Mouse (Mus musculus) hindbrain, embryonic 15.5 days (tissue): ENCODE measurements around the gene Tbc1d23. TPM values are rescaled to one million over a fixed set of nuclear protein-coding genes. Genes with fewer than 3 reads are reported as not detected.
"Not testable (repeated sequence)": the region's sequence is repeated elsewhere in the genome, so short reads cannot be mapped to it uniquely, and the experiment has no call there.

ENCODE experiments used
- ATAC-seq: fragments of 200-750 bp; cut with Nextera tagmentation; 2 replicates; pipeline ENCODE4 v1.8.0; 2017; ENCODE audit warnings: low read depth, moderate number of reproducible peaks, moderate TSS enrichment; ENCODE audit not compliant: low FRiP score
- H3K27ac ChIP-seq: fragments of 300-500 bp; sonication (generic); replicated peaks from 2 replicates; pipeline ENCODE4 v1.5.1; 2015; ENCODE audit warnings: mild to moderate bottlenecking, inconsistent platforms
- H3K27me3 ChIP-seq: fragments of 300-500 bp; sonication (generic); 2 replicates; pipeline ENCODE4 v1.6.1; 2015; ENCODE audit warnings: control low read depth, inconsistent platforms
- H3K36me3 ChIP-seq: fragments of 300-500 bp; sonication (generic); 2 replicates; pipeline ENCODE4 v1.6.1; 2015; ENCODE audit warnings: control low read depth, inconsistent platforms
- H3K4me1 ChIP-seq: fragments of 300-500 bp; sonication (generic); replicated peaks from 2 replicates; pipeline ENCODE4 v1.6.1; 2015; ENCODE audit warnings: control low read depth, inconsistent platforms
- H3K4me2 ChIP-seq: fragments of 300-500 bp; sonication (generic); 2 replicates; pipeline ENCODE4 v1.6.1; 2015; ENCODE audit warnings: moderate library complexity, mild to moderate bottlenecking, inconsistent platforms
- H3K4me3 ChIP-seq: fragments of 300-500 bp; sonication (generic); 2 replicates; pipeline ENCODE4 v1.5.1; 2015; ENCODE audit warnings: mild to moderate bottlenecking, inconsistent platforms
- H3K9ac ChIP-seq: fragments of 300-500 bp; sonication (generic); 2 replicates; pipeline ENCODE4 v1.6.1; 2015; ENCODE audit warnings: inconsistent platforms
- H3K9me3 ChIP-seq: fragments of 300-500 bp; sonication (generic); 2 replicates; pipeline ENCODE4 v1.6.1; 2016; ENCODE audit warnings: control low read depth, inconsistent platforms
- WGBS: fragments of 180-500 bp; shearing (Covaris S2); methylation state at CpG from one replicate; pipeline ENCODE4 v1.1.7; 2015; 5-methylcytosine and 5-hydroxymethylcytosine counted together
- polyA plus RNA-seq: library from polyadenylated mRNA; unstranded; fragments of >200 nt; fragmentation: Nextera tagmentation; extraction: Ambion mirVana; gene quantifications from 2 replicates; pipeline ENCODE4 v1.2.1, GENCODE M21; 2015

Tbc1d23 gene
- polyA plus RNA-seq, 1 experiment from 2014 or later = 29.5 TPM

DNA sequence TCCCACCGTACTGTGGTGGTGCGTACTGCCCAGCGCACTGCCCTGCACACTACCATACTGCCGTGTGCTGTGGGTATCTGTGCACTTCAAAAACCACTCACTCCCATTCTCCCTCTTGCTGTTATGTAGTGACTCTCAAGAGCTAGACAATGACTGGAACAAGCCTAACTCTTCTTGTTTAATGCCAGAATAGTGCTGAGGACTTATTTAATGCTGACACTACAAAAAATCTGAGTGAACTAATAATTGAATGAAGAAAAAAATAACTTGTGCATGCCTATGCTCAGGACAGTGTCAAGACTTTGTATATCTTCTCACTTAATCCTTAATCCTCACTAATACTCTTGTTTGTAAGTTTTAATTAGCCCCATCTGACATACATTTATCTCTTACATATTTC is 16.2 kb upstream of the Tbc1d23 start:
- Histone ChIP-seq H3K27ac (no peak overlapping the region), H3K4me1 (no peaks in the 10 kb centered on the region), H3K4me3 (no peak overlapping the region), H3K27me3 (no peaks in the 10 kb centered on the region), H3K9me3 (no peaks in the 10 kb centered on the region), H3K9ac (no peak overlapping the region), H3K4me2 (no peak overlapping the region), H3K36me3 (no peaks in the 10 kb centered on the region)
- ATAC-seq = no peak
- 94% methylated on average over 4 of the region's 4 CpGs for WGBS

- WGBS = 91% methylated on average over 3 of the region's 3 CpGs
- ATAC-seq = no peak
- H3K9ac ChIP-seq = no peak overlapping the region
Observed at GRCm38 (mm10) chr16:57246596-57246995, 15.3 kb upstream of the Tbc1d23 start.

GRCm38 (mm10) chr16:57243858-57244248 is 12.5 kb upstream of the Tbc1d23 start:
- Histone ChIP-seq H3K27ac (no peak overlapping the region), H3K9ac (no peak overlapping the region), H3K27me3 (no peaks in the 10 kb centered on the region), H3K4me3 (no peak overlapping the region), H3K4me1 (no peaks in the 10 kb centered on the region), H3K4me2 (no peak overlapping the region), H3K36me3 (no peaks in the 10 kb centered on the region), H3K9me3 (no peaks in the 10 kb centered on the region)
- 14% methylated on average over 6 of the region's 6 CpGs for WGBS
- ATAC-seq = peak; percentile 83

More at GRCm38 (mm10) chr16:57246596-57246995, 15.3 kb upstream of the Tbc1d23 start:
- no peaks in the 10 kb centered on the region for H3K4me1 ChIP-seq
- H3K27ac ChIP-seq = no peak overlapping the region
- no peak overlapping the region for H3K4me2 ChIP-seq
- H3K9me3 ChIP-seq = no peaks in the 10 kb centered on the region
- H3K4me3 ChIP-seq = no peak overlapping the region
- no peaks in the 10 kb centered on the region for H3K27me3 ChIP-seq
- H3K36me3 ChIP-seq = no peaks in the 10 kb centered on the region

DNA sequence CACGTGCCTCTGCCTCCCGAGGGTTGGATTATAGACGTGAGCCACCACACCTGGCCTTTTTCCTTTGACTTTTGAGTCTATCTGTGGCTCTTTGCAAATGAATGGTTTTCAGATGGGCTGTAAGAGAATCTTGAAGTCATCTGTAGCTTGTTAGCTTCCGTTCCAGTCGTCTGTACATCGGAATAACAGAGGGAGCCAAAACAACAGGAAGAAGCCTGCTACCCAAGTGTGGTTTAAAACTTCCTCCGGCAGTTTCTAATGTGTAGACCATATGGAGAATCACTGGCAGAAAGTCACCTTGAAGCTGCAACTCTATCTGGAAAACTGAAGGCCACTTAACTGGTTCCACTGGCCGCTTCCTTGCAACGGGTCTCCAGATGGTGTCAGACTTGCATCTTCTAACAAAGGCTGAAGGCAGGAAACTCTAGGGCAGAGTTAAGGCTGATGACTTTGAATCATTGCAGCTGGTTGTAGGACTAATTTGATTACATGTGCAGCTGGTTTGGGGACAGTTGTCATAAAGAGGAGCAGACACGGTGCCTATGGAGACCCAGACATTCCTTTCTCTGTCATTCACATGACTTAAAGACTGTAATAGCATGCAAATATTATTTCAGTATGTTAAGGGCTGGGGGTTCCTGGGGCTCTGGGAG is 12.0 kb upstream of the Tbc1d23 start:
- H3K36me3 ChIP-seq = no peaks in the 10 kb centered on the region
- 0 out of 2 replicates have a peak, but pooled peaks have one; percentile 11 for ATAC-seq
- 59% methylated on average over 10 of the region's 10 CpGs for WGBS

DNA sequence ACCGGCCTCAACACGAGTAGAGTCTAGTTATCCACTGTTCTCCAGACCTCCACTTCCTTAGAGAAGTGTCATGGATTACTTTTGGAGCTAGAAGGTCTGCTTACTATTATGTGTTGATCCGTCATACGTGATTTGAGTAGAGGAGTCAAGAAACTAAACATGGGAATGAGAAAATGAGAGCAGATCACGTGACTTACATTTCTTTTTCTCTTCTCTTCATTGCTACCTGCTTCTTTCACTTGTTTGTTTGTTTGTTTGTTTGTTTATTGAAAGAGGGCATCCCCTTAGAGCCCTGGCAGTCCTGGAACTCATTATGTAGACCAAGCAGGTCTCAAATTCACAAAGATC is 11.5 kb upstream of the Tbc1d23 start:
- WGBS = 89% methylated on average over 5 of the region's 5 CpGs
- no peaks in the 10 kb centered on the region for H3K27me3 ChIP-seq

More for the DNA sequence above, 12.0 kb upstream of the Tbc1d23 start:
- no peak overlapping the region for H3K4me2 ChIP-seq
- H3K9me3 ChIP-seq = no peaks in the 10 kb centered on the region
- no peak overlapping the region for H3K9ac ChIP-seq
- H3K4me3 ChIP-seq = no peak overlapping the region
- H3K27me3 ChIP-seq = no peaks in the 10 kb centered on the region
- no peaks in the 10 kb centered on the region for H3K4me1 ChIP-seq
- no peak overlapping the region for H3K27ac ChIP-seq

DNA sequence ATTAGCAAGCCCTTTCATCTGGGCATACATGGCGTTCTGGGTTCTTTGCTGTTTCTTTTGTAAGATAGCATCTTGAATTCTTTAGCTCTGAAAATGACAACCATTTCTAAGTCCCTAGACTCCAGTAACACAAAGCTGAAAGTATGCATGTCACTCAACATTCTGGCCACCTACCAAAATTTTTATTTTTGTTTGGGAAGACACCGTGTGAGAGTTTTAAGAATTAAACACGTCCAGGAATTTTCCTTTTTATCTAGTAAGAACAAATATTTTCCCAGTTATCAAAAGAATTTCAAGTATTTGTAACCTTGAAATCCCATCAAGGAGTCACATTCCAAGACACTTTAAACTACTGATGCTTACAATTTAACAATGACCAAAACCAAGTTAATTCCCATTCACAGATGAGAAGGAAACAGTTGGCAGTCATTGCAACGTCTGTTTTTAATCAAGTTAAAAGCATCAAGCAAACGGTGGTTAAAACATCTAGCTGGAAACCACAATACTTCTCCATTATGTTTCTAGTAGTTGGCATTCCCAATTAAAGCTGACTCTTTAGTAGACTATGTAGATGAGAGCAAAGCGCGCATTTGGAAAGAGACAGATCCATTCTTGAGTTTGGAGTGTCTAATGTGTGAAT is 4.7 kb upstream of the Tbc1d23 start:
- 78% methylated on average over 7 of the region's 7 CpGs for WGBS
- no peak overlapping the region for H3K9ac ChIP-seq
- H3K4me3 ChIP-seq = no peak overlapping the region
- no peaks in the 10 kb centered on the region for H3K4me1 ChIP-seq
- H3K27ac ChIP-seq = no peak overlapping the region
- H3K9me3 ChIP-seq = no peaks in the 10 kb centered on the region
- H3K27me3 ChIP-seq = no peaks in the 10 kb centered on the region
- no peaks in the 10 kb centered on the region for H3K36me3 ChIP-seq
- no peak for ATAC-seq
- H3K4me2 ChIP-seq = no peak overlapping the region

More for the DNA sequence above, 11.5 kb upstream of the Tbc1d23 start:
- Histone ChIP-seq H3K4me1 (no peaks in the 10 kb centered on the region), H3K9ac (no peak overlapping the region), H3K4me3 (no peak overlapping the region), H3K9me3 (no peaks in the 10 kb centered on the region), H3K27ac (no peak overlapping the region), H3K36me3 (no peaks in the 10 kb centered on the region), H3K4me2 (no peak overlapping the region)
- ATAC-seq = no peak

DNA sequence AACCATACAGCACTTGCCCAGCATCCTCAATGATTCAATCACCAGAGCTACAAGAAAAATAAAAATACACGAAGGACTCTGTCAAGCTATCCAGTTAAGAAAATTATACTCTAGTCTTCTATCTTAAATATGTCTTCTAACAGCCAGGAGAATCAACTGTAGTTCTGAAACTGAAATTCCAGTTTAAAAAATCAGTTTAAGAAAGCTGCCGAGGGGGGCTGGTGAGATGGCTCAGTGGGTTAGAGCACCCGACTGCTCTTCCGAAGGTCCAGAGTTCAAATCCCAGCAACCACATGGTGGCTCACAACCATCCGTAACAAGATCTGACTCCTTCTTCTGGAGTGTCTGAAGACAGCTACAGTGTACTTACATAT is 620 bp upstream of the Tbc1d23 start:
- H3K27me3 ChIP-seq, H3K36me3 ChIP-seq, H3K4me1 ChIP-seq, ATAC-seq, H3K9me3 ChIP-seq: not testable (repeated sequence)
- H3K4me2 ChIP-seq = peak overlapping the region; percentile 75
- WGBS = 76% methylated on average over 5 of the region's 5 CpGs
- H3K9ac ChIP-seq = peak overlapping the region; percentile 35; the same call in 1 of the 2 replicates
- H3K4me3 ChIP-seq = peak overlapping the region; percentile 74
- peak overlapping the region; percentile 70; the same call in 1 of the 2 replicates for H3K27ac ChIP-seq

DNA sequence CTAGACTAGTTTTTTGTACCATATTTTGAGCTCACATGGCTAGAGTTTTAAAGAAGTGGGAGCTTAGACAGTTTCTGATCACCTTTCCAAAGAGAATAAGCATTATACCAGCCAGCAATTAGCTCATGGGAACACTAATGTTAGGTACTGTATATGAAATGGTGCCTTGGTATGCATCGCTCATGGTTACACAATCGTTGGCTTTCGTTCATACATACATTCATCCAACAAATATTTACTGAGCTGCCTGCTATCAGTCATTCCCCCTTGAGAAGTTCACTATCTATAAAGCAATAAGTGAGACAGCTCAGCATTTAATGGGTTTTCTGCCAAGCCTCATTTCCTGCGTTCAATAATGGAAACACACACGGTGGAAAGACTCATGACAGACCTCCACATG is 4.9 kb downstream of the Tbc1d23 start:
- Histone ChIP-seq H3K4me2 (no peak overlapping the region), H3K36me3 (no peaks in the 10 kb centered on the region), H3K9ac (no peak overlapping the region), H3K4me3 (no peak overlapping the region), H3K4me1 (peaks cover 9% of the 10 kb centered on the region), H3K27me3 (no peaks in the 10 kb centered on the region), H3K27ac (no peak overlapping the region), H3K9me3 (no peaks in the 10 kb centered on the region)
- WGBS = 76% methylated on average over 5 of the region's 5 CpGs
- ATAC-seq = no peak

DNA sequence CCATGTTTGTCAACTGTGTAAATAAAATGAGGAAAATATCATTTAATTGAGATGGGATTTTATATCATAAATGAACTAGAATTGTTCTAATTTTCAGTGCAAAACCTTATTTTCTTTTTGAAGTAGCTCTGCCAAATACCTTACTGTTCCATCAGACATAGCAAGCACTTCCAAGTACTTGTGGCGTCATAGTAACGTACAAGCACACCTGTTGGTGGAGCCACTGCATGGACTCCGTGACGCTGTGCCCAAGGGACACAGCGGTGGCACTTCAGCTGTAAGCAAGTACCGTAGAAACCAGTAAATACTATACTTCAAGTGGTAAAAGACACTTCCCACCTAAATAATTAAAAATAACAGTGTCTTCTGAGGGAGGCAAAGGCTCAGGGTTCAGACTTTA is 10.9 kb downstream of the Tbc1d23 start:
- 94% methylated on average over 6 of the region's 6 CpGs for WGBS
- no peak overlapping the region for H3K27ac ChIP-seq
- no peaks in the 10 kb centered on the region for H3K4me1 ChIP-seq
- no peak overlapping the region for H3K4me2 ChIP-seq
- H3K9ac ChIP-seq = no peak overlapping the region
- peaks cover 6% of the 10 kb centered on the region; the same call in 1 of the 2 replicates for H3K36me3 ChIP-seq
- no peak overlapping the region for H3K4me3 ChIP-seq
- no peaks in the 10 kb centered on the region for H3K27me3 ChIP-seq
- H3K9me3 ChIP-seq = no peaks in the 10 kb centered on the region
- no peak for ATAC-seq

DNA sequence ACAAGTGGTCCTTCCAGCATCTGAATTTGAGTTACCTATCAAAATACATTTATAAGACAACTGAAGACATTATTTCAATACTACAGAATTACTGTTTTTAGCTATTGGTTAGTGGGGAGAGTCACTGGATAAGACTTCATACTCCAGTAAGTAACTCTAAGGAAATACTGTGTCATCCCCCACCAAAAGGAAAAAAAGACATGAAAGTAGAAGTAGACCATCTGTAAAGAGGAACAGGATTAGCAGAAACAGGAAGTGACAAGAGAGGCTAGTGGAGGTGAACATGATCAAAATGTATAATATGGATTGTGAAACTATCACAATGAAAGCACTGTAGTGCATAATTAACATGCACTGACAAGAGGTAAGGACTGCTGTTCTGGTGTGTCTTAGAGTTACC is 15.3 kb downstream of the Tbc1d23 start:
- Histone ChIP-seq H3K4me2 (no peak overlapping the region), H3K36me3 (peaks cover 24% of the 10 kb centered on the region), H3K9ac (no peak overlapping the region), H3K4me1 (no peaks in the 10 kb centered on the region), H3K9me3 (no peaks in the 10 kb centered on the region), H3K27ac (no peak overlapping the region), H3K4me3 (no peak overlapping the region), H3K27me3 (no peaks in the 10 kb centered on the region)
- no peak for ATAC-seq

- H3K4me2 ChIP-seq = no peak overlapping the region
- no peaks in the 10 kb centered on the region for H3K9me3 ChIP-seq
- no peaks in the 10 kb centered on the region for H3K4me1 ChIP-seq
- H3K27ac ChIP-seq = no peak overlapping the region
- ATAC-seq = no peak
- no peak overlapping the region for H3K4me3 ChIP-seq
- no peaks in the 10 kb centered on the region for H3K27me3 ChIP-seq
- H3K9ac ChIP-seq = no peak overlapping the region
- WGBS = 89% methylated on average over 2 of the region's 2 CpGs
- H3K36me3 ChIP-seq = peaks cover 34% of the 10 kb centered on the region
Observed at GRCm38 (mm10) chr16:57211037-57211436, 20.3 kb downstream of the Tbc1d23 start.

DNA sequence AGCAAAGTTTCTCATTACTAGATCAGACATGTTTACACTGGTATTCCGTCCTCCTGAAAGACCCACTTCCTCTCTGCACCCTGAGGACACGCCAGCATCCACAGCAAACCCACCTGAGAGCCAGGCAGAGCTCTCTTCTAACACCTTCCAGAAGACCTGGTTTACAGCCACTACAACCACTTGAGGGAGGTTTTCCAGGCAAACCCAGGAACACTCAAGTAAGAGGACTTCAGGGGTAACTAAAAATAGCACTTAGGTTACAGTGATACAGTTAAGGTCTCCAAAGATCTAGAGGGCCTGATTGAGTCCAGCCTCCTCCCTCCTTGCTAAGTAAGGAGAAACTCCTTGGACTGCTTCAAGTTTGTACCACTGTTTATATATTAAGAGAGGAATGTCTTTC is 23.0 kb downstream of the Tbc1d23 start:
- no peak overlapping the region for H3K4me3 ChIP-seq
- H3K4me2 ChIP-seq = no peak overlapping the region
- ATAC-seq = no peak
- peaks cover 34% of the 10 kb centered on the region for H3K36me3 ChIP-seq
- H3K27ac ChIP-seq = no peak overlapping the region
- no peaks in the 10 kb centered on the region for H3K4me1 ChIP-seq
- no peaks in the 10 kb centered on the region for H3K27me3 ChIP-seq
- H3K9me3 ChIP-seq = no peaks in the 10 kb centered on the region
- WGBS = 88% methylated on average over 2 of the region's 2 CpGs
- no peak overlapping the region for H3K9ac ChIP-seq

DNA sequence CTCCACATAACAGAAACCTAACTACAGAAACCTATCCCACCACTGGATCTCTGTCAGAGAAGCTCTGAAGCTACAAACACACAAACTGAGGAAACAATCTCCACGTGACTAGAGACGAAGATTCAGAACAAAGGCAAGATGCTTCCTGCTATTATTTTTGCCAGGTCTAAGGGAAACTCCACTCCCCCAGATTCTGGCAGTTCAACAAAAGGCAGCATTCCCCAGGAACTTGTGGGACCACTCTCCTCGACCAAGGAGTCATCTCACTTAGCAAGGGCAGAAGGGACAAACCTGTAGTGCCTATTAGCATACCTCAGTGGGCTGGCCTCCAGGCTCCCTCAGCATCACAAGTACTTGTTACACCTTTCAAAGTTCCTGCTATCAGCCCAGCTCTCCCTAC is 34.0 kb downstream of the Tbc1d23 start:
- WGBS = 57% methylated on average over 3 of the region's 3 CpGs
- no peak overlapping the region for H3K27ac ChIP-seq
- no peak for ATAC-seq
- H3K36me3 ChIP-seq = peaks cover 18% of the 10 kb centered on the region
- H3K4me1 ChIP-seq = no peaks in the 10 kb centered on the region
- no peak overlapping the region for H3K9ac ChIP-seq
- H3K9me3 ChIP-seq = no peaks in the 10 kb centered on the region
- no peak overlapping the region for H3K4me3 ChIP-seq
- no peak overlapping the region for H3K4me2 ChIP-seq
- H3K27me3 ChIP-seq = no peaks in the 10 kb centered on the region
